Mouse (Mus musculus) forebrain, embryonic 12.5 days (tissue): ENCODE data around the gene Ppp6r2. TPM values are rescaled to one million over a fixed set of nuclear protein-coding genes. Genes with fewer than 3 reads are reported as not detected.

ENCODE experiments used
- ATAC-seq: fragments of 200-750 bp; cut with Nextera tagmentation; 2 replicates; pipeline ENCODE4 v1.8.0; 2017; ENCODE audit warnings: moderate TSS enrichment; ENCODE audit not compliant: low FRiP score
- H3K27ac ChIP-seq: fragments of 300-500 bp; sonication (generic); 2 replicates; pipeline ENCODE4 v1.5.1; 2016; ENCODE audit warnings: mild to moderate bottlenecking
- H3K27me3 ChIP-seq: fragments of 300-500 bp; sonication (generic); 2 replicates; pipeline ENCODE4 v1.6.1; 2016; ENCODE audit warnings: mild to moderate bottlenecking
- H3K36me3 ChIP-seq: fragments of 300-500 bp; sonication (generic); replicated peaks from 2 replicates; pipeline ENCODE4 v1.6.1; 2016; ENCODE audit warnings: mild to moderate bottlenecking
- H3K4me1 ChIP-seq: fragments of 300-500 bp; sonication (generic); 2 replicates; pipeline ENCODE4 v1.6.1; 2016
- H3K4me2 ChIP-seq: fragments of 300-500 bp; sonication (generic); 2 replicates; pipeline ENCODE4 v1.6.1; 2016; ENCODE audit warnings: mild to moderate bottlenecking, moderate library complexity
- H3K4me3 ChIP-seq: fragments of 300-500 bp; sonication (generic); replicated peaks from 2 replicates; pipeline ENCODE4 v1.5.1; 2016; ENCODE audit warnings: mild to moderate bottlenecking
- H3K9ac ChIP-seq: fragments of 300-500 bp; sonication (generic); 2 replicates; pipeline ENCODE4 v1.6.1; 2016; ENCODE audit warnings: mild to moderate bottlenecking
- H3K9me3 ChIP-seq: fragments of 300-500 bp; sonication (generic); 2 replicates; pipeline ENCODE4 v1.6.1; 2016
- WGBS: fragments of 180-500 bp; shearing (Covaris S2); methylation state at CpG from one replicate; pipeline ENCODE4 v1.1.7; 2016; 5-methylcytosine and 5-hydroxymethylcytosine counted together
- polyA plus RNA-seq: library from polyadenylated mRNA; unstranded; fragments of >200 nt; fragmentation: Nextera tagmentation; extraction: Ambion mirVana; gene quantifications from 2 replicates; pipeline ENCODE4 v1.2.1, GENCODE M21; 2016

Ppp6r2 gene
- polyA plus RNA-seq, 1 experiment from 2014 or later = 47.1 TPM

- no peak overlapping the region for H3K4me3 ChIP-seq
- H3K9ac ChIP-seq = no peak overlapping the region
- WGBS = 96% methylated on average over 8 of the region's 8 CpGs
- H3K27me3 ChIP-seq = no peaks in the 10 kb centered on the region
- ATAC-seq = no peak
- H3K27ac ChIP-seq = no peak overlapping the region
- H3K4me2 ChIP-seq = no peak overlapping the region
- H3K9me3 ChIP-seq = no peaks in the 10 kb centered on the region
- no peaks in the 10 kb centered on the region for H3K4me1 ChIP-seq
- peaks cover 93% of the 10 kb centered on the region for H3K36me3 ChIP-seq
Observed at GRCm38 (mm10) chr15:89300600-89300999, 89.2 kb downstream of the Ppp6r2 start.

GRCm38 (mm10) chr15:89305966-89306365 is 94.6 kb downstream of the Ppp6r2 start:
- H3K36me3 ChIP-seq = peaks cover 68% of the 10 kb centered on the region
- 0 out of 2 replicates have a peak, but pooled peaks cover 8% of the 10 kb centered on the region for H3K4me1 ChIP-seq
- ATAC-seq = no peak
- no peak overlapping the region for H3K4me3 ChIP-seq
- WGBS = 71% methylated on average over 1 of the region's 1 CpGs
- H3K9me3 ChIP-seq = no peaks in the 10 kb centered on the region
- no peaks in the 10 kb centered on the region for H3K27me3 ChIP-seq
- H3K27ac ChIP-seq = no peak overlapping the region
- no peak overlapping the region for H3K9ac ChIP-seq
- no peak overlapping the region for H3K4me2 ChIP-seq

- Histone ChIP-seq H3K27ac (no peak overlapping the region), H3K9ac (no peak overlapping the region), H3K9me3 (no peaks in the 10 kb centered on the region), H3K27me3 (no peaks in the 10 kb centered on the region), H3K4me2 (no peak overlapping the region), H3K4me1 (peaks cover 11% of the 10 kb centered on the region; the same call in 1 of the 2 replicates), H3K4me3 (no peak overlapping the region), H3K36me3 (peaks cover 53% of the 10 kb centered on the region)
- no peak for ATAC-seq
- WGBS = 87% methylated on average over 13 of the region's 13 CpGs
Observed at GRCm38 (mm10) chr15:89307461-89307860, 96.1 kb downstream of the Ppp6r2 start.

DNA sequence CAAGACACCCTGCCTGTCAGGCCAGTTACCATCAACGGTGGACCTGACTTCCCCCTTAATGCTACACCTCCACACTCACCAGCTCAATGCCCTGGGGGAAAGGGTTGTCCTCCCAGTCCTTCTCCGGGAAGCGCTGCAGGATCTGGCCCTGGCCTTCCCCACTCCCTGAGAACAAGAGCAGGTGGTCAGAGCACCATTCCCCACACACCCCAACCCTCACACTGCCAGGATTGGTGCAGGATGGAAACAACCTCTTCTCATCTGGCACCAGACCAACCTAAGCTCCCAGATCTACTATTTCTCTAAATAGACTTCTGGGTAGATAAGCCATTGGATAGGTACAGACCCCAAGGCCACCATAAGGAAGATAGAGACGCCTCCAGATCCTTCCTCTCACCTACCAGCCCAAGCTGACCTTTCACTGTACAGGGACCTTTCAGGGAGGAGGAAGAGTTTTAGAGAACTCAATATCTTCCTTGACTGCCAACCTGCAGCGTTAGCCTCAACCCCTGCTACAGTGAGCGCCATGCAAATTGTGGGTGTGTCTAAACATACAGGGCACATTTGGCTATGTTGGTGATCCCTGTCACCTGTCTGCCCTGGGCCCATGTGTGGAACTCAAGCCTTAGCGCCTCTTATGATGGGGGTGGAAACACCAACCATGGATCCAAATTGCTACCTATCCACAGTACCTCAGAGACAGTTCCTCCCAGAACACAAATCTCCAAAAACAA is 97.2 kb downstream of the Ppp6r2 start:
- no peak for ATAC-seq
- Histone ChIP-seq H3K9me3 (no peaks in the 10 kb centered on the region), H3K36me3 (peaks cover 42% of the 10 kb centered on the region), H3K4me3 (no peak overlapping the region), H3K27ac (no peak overlapping the region), H3K27me3 (no peaks in the 10 kb centered on the region), H3K9ac (no peak overlapping the region), H3K4me2 (no peak overlapping the region), H3K4me1 (peaks cover 22% of the 10 kb centered on the region)
- whole genome bisulfite sequencing = 90% methylated on average over 7 of the region's 7 CpGs

DNA sequence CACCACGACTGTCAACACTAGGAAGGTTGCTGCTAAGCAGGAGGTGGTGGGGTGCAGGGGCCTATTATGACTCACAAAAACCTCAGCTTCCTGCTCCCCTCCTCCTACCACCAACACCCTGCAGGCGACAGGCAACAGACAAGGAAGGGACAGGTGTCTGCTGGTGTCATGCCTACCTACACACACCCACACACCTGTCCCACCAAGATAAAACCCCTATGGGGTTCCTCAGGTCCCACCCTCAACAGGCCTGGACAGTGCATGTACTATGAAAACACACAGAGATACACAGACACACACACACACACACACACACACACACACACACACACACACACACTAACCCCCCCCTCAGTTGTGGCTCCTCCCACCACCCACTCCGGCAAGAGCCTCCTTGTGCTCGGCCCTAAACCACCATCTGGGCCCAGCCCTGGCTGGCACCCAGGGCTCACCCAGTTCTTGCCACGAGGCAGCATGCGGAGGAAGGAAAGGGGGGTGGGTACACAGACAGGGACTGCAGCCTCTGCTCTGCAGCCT is 98.7 kb downstream of the Ppp6r2 start:
- no peak overlapping the region for H3K4me3 ChIP-seq
- no peak overlapping the region for H3K4me2 ChIP-seq
- H3K36me3 ChIP-seq = peaks cover 28% of the 10 kb centered on the region
- no peaks in the 10 kb centered on the region for H3K9me3 ChIP-seq
- no peaks in the 10 kb centered on the region for H3K27me3 ChIP-seq
- WGBS = 83% methylated on average over 6 of the region's 6 CpGs
- no peak overlapping the region for H3K9ac ChIP-seq
- 0 out of 2 replicates have a peak overlapping the region, but pooled peaks have one; percentile 31 for H3K27ac ChIP-seq
- H3K4me1 ChIP-seq = peaks cover 31% of the 10 kb centered on the region
- no peak for ATAC-seq

GRCm38 (mm10) chr15:89313359-89313758 is 102.0 kb downstream of the Ppp6r2 start:
- no peaks in the 10 kb centered on the region for H3K36me3 ChIP-seq
- WGBS = 83% methylated on average over 4 of the region's 4 CpGs
- no peak overlapping the region for H3K27ac ChIP-seq
- no peak overlapping the region for H3K9ac ChIP-seq
- no peaks in the 10 kb centered on the region for H3K27me3 ChIP-seq
- peak overlapping the region; percentile 92 for H3K4me2 ChIP-seq
- ATAC-seq = no peak
- no peaks in the 10 kb centered on the region for H3K9me3 ChIP-seq
- H3K4me3 ChIP-seq = peak overlapping the region; percentile 71
- H3K4me1 ChIP-seq = peaks cover 31% of the 10 kb centered on the region

DNA sequence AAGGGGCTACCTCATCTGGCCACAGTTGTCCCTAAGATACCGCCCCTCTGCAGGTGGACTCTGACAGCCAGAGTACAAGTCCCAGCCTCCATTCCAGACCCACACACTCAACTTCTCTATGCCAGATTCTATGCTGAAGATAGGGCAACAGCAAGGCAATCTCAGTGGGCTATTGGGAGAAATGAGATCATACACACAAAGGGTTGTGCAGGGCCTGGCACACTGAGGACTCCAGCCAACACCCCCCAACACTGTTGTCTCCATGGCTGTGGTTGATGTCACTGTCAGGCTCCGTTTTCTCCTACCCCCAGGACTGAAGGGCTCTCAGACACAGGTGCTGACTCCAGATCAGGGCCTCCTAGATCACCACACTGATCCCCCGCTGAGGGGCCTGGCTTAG is 102.8 kb downstream of the Ppp6r2 start:
- Histone ChIP-seq H3K36me3 (no peaks in the 10 kb centered on the region), H3K9me3 (no peaks in the 10 kb centered on the region), H3K4me3 (peak overlapping the region; percentile 71), H3K4me2 (peak overlapping the region; percentile 92), H3K27me3 (no peaks in the 10 kb centered on the region), H3K4me1 (peaks cover 31% of the 10 kb centered on the region), H3K9ac (peak overlapping the region; percentile 83), H3K27ac (no peak overlapping the region)
- WGBS = 34% methylated on average over 3 of the region's 3 CpGs
- no peak for ATAC-seq

DNA sequence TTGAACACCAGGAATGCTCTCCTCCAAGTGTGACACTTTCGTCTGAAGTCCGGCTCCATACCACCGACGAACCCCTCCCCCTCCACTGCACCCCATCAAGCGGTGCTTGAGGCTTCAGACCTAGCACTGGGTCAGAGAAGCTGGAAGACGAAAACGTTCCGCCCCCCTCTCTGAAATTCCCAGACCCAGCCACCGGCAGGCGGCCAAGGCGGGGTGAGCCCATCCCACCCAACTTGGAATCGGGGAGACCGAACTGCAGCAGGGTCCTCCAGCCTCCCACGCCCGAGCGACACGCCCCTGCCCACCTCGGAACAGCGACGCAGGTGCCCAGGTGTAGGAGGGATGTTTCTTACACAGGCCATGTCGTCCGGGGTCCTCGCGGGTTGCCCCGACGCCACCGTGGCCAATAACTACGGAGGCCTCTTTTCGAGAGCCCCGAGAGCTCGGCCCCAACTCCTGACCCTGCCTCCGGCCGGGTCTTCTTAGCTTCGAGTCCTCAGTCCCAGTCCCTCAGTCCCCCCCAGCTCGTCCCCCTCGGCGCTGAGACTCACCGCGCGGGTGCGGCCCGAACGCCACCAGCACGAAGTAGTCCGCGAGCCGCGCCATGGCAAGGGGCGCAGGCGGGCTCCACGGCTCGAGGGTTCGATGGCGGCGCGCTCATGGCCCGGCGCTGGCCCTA is 103.3 kb downstream of the Ppp6r2 start:
- H3K9ac ChIP-seq = peak overlapping the region; percentile 83
- peak overlapping the region; percentile 92 for H3K4me2 ChIP-seq
- H3K4me3 ChIP-seq = peak overlapping the region; percentile 71
- peak overlapping the region; percentile 2; the same call in 1 of the 2 replicates for H3K27ac ChIP-seq
- peaks cover 31% of the 10 kb centered on the region for H3K4me1 ChIP-seq
- WGBS = under 1% methylated on average over 58 of the region's 58 CpGs
- H3K27me3 ChIP-seq = no peaks in the 10 kb centered on the region
- peak; percentile 3 for ATAC-seq
- H3K9me3 ChIP-seq = no peaks in the 10 kb centered on the region
- H3K36me3 ChIP-seq = no peaks in the 10 kb centered on the region

GRCm38 (mm10) chr15:89315190-89315731 is 103.9 kb downstream of the Ppp6r2 start, which contains the start of gene Sbf1:
TSS of gene Sbf1 (minus strand) at chr15:89315311.
- under 1% methylated on average over 37 of the region's 37 CpGs for WGBS
- Histone ChIP-seq H3K9ac (peak within 1 kb of the TSS; percentile 83), H3K9me3 (no peaks in the 10 kb centered on the region), H3K27me3 (no peaks in the 10 kb centered on the region), H3K4me3 (peak within 1 kb of the TSS; percentile 71), H3K4me2 (peak within 1 kb of the TSS; percentile 92), H3K36me3 (no peaks in the 10 kb centered on the region), H3K4me1 (peaks cover 30% of the 10 kb centered on the region), H3K27ac (peak within 1 kb of the TSS; percentile 2; the same call in 1 of the 2 replicates)
- peak; percentile 100 for ATAC-seq

DNA sequence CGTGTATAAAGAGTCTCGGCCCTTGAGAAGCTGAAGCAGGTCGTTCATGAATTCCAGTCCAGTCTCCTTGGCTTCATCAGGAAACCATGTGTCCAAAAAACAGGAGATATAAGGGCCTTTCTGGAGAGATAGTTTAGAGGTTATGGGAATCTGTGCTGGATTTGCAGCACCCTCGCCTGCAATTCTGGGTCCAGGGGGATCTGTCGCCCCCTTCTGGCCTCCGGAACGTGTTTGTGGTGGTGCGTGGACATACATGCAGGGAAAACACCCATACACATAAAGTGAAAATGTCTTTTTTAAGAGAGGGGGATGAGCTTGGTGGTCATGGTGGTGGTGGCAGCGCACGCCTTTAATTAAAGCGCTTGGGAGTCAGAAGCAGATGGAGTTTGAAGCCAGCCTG is 104.8 kb downstream of the Ppp6r2 start:
- no peak for ATAC-seq
- Histone ChIP-seq H3K4me2 (no peak overlapping the region; the same call in 1 of the 2 replicates), H3K4me3 (no peak overlapping the region), H3K27me3 (0 out of 2 replicates have a peak, but pooled peaks cover 7% of the 10 kb centered on the region), H3K4me1 (peaks cover 23% of the 10 kb centered on the region), H3K36me3 (no peaks in the 10 kb centered on the region), H3K9me3 (no peaks in the 10 kb centered on the region), H3K9ac (peak overlapping the region; percentile 83; the same call in 1 of the 2 replicates), H3K27ac (no peak overlapping the region)
- WGBS = 62% methylated on average over 11 of the region's 11 CpGs

DNA sequence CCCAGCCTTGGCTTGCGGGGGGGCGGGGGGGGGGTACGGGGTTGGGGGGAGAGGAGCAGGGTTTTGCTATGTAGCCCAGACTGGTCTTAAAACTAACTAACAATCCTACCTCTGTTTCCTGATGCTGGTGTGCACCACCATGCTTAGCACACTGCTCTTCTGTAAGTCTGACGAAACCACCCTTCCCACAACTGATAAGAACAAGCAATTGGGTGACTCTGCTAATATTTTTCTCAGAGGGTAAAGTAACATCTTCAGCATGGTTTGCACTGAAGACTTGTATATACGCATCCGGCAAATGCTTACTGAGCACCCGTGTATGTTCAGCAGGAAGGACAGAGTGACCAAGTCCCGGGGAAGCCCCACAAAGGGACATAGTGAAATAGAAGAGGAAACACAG is 109.9 kb downstream of the Ppp6r2 start:
- no peaks in the 10 kb centered on the region for H3K9me3 ChIP-seq
- no peak overlapping the region for H3K9ac ChIP-seq
- 79% methylated on average over 8 of the region's 8 CpGs for WGBS
- peaks cover 9% of the 10 kb centered on the region; the same call in 1 of the 2 replicates for H3K4me1 ChIP-seq
- H3K4me3 ChIP-seq = no peak overlapping the region
- no peaks in the 10 kb centered on the region for H3K36me3 ChIP-seq
- no peak for ATAC-seq
- H3K4me2 ChIP-seq = no peak overlapping the region
- H3K27me3 ChIP-seq = peaks cover 30% of the 10 kb centered on the region
- no peak overlapping the region for H3K27ac ChIP-seq
